14 mouse cellular contexts compared by ENCODE assay signal in genomic region chr2:72420561-72420960, GRCm38 (mm10).
"Had no signal": no experiment of that assay in that cellular context is flagged by ENCODE, and none has a peak within 500 bp of the region (broad histone marks: within the 10 kb centered on the region; RNA-seq: fewer than 3 reads in every experiment).

No protein-coding gene starts in this region.

- H3K4me3 ChIP-seq: kidney, embryonic 15.5 days; left cerebral cortex, adult 2 months; limb, embryonic 15.5 days; liver, embryonic 12.5 days; megakaryocyte, embryonic 14.5 days; neural tube, embryonic 13.5 days had no signal

- H3K36me3 ChIP-seq: limb, embryonic 15.5 days; neural tube, embryonic 13.5 days had no signal

- DNase-seq: kidney, adult 2 months; kidney, postnatal 14 days; lung, embryonic 14.5 days; lung, postnatal 10 days; retina, postnatal 1 day; right cerebral cortex, postnatal 4 days; thymus, postnatal 25 days had no signal

- H3K4me1 ChIP-seq: kidney, embryonic 15.5 days had no signal

- H3K27ac ChIP-seq: kidney, embryonic 15.5 days; left cerebral cortex, adult 2 months; limb, embryonic 15.5 days; liver, embryonic 12.5 days; macrophage; neural tube, embryonic 13.5 days had no signal

- H3K27me3 ChIP-seq: kidney, embryonic 15.5 days; liver, embryonic 12.5 days; megakaryocyte, embryonic 14.5 days; neural tube, embryonic 13.5 days had no signal
